Mouse (Mus musculus) lung, embryonic 16.5 days (tissue): ENCODE results near the gene Ilf2. TPM values are rescaled to one million over a fixed set of nuclear protein-coding genes. Genes with fewer than 3 reads are reported as not detected.

Source experiments
- ATAC-seq: fragments of 200-750 bp; cut with Nextera tagmentation; 2 replicates; pipeline ENCODE4 v1.8.0; 2017; ENCODE audit warnings: low read depth, mild to moderate bottlenecking, moderate library complexity
- H3K27ac ChIP-seq: fragments of 300-500 bp; sonication (generic); 2 replicates; pipeline ENCODE4 v1.5.1; 2014; ENCODE audit warnings: mild to moderate bottlenecking, control low read depth, low read length
- H3K27me3 ChIP-seq: fragments of 300-500 bp; sonication (generic); 2 replicates; pipeline ENCODE4 v1.6.1; 2014; ENCODE audit warnings: low read depth, low read length, mixed read lengths; ENCODE audit not compliant: control insufficient read depth, insufficient read depth
- H3K36me3 ChIP-seq: fragments of 300-500 bp; sonication (generic); 2 replicates; pipeline ENCODE4 v1.6.1; 2014; ENCODE audit warnings: low read length; ENCODE audit not compliant: control insufficient read depth, insufficient read depth
- H3K4me1 ChIP-seq: fragments of 300-500 bp; sonication (generic); replicated peaks from 2 replicates; pipeline ENCODE4 v1.6.1; 2014; ENCODE audit warnings: low read length, mixed read lengths; ENCODE audit not compliant: control insufficient read depth, insufficient read depth
- H3K4me2 ChIP-seq: fragments of 300-500 bp; sonication (generic); 2 replicates; pipeline ENCODE4 v1.6.1; 2014; ENCODE audit warnings: low read depth, low read length, control low read depth
- H3K4me3 ChIP-seq: fragments of 300-500 bp; sonication (generic); 2 replicates; pipeline ENCODE4 v1.5.1; 2014; ENCODE audit warnings: mild to moderate bottlenecking, low read length, control low read depth
- H3K9ac ChIP-seq: fragments of 300-500 bp; sonication (generic); 2 replicates; pipeline ENCODE4 v1.6.1; 2014; ENCODE audit warnings: low read length, control low read depth
- H3K9me3 ChIP-seq: fragments of 300-500 bp; sonication (generic); 2 replicates; pipeline ENCODE4 v1.6.1; 2016; ENCODE audit warnings: low read length; ENCODE audit not compliant: control insufficient read depth
- WGBS: fragments of 180-500 bp; shearing (Covaris S2); extraction: QIAGEN DNeasy Blood & Tissue Kit; methylation state at CpG from one replicate; pipeline ENCODE4 v1.1.7; 2014; 5-methylcytosine and 5-hydroxymethylcytosine counted together
- polyA plus RNA-seq: library from polyadenylated mRNA; unstranded; fragments of >200 nt; fragmentation: Nextera tagmentation; extraction: Ambion mirVana; gene quantifications from 2 replicates; pipeline ENCODE4 v1.2.1, GENCODE M21; 2015

The Ilf2 gene
- polyA plus RNA-seq, 1 experiment from 2014 or later = 189 TPM

GRCm38 (mm10) chr3:90495850-90496525, 20.1 kb downstream of the Ilf2 start:
- ATAC-seq = no peak
- H3K4me2 ChIP-seq = no peak overlapping the region
- no peak overlapping the region for H3K27ac ChIP-seq
- H3K4me3 ChIP-seq = no peak overlapping the region
- H3K9ac ChIP-seq = no peak overlapping the region
- H3K4me1 ChIP-seq = no peaks in the 10 kb centered on the region; the same call in 1 of the 2 replicates
- no peaks in the 10 kb centered on the region for H3K9me3 ChIP-seq
- WGBS = 81% methylated on average over 7 of the region's 7 CpGs
- peaks cover 36% of the 10 kb centered on the region for H3K36me3 ChIP-seq
- H3K27me3 ChIP-seq = no peaks in the 10 kb centered on the region

DNA sequence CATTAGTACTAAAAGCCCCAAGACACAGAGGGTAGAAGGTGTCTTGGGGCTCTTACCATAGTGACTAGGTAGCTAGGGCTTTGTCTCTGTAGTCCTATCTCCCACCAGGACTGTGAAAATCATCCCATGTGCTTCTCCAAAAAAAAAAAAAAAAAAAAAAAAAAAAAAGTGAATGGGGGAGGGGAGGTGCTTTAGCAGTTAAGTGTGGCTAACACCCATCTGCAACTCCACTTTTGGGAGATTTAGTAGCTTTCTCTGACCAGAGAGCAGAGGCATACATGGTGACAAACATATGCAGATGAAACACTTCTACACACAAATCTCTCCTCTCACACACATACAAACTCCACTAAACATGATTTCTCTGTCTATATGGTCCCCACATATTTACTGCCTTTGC, 21.7 kb downstream of the Ilf2 start:
- Histone ChIP-seq H3K4me1 (no peaks in the 10 kb centered on the region; the same call in 1 of the 2 replicates), H3K27ac (no peak overlapping the region), H3K36me3 (peaks cover 50% of the 10 kb centered on the region), H3K9ac (no peak overlapping the region), H3K4me3 (no peak overlapping the region), H3K9me3 (no peaks in the 10 kb centered on the region), H3K4me2 (no peak overlapping the region), H3K27me3 (no peaks in the 10 kb centered on the region)
- no peak for ATAC-seq

GRCm38 (mm10) chr3:90503444-90503843, 27.5 kb downstream of the Ilf2 start:
- 55% methylated on average over 4 of the region's 4 CpGs for WGBS

GRCm38 (mm10) chr3:90505216-90505615, 29.3 kb downstream of the Ilf2 start:
- H3K36me3 ChIP-seq = peaks cover 42% of the 10 kb centered on the region
- 84% methylated on average over 5 of the region's 5 CpGs for WGBS

More at GRCm38 (mm10) chr3:90503444-90503843, 27.5 kb downstream of the Ilf2 start:
- H3K4me1 ChIP-seq = peaks cover 22% of the 10 kb centered on the region
- ATAC-seq = no peak
- no peak overlapping the region for H3K27ac ChIP-seq
- H3K4me2 ChIP-seq = no peak overlapping the region
- peaks cover 52% of the 10 kb centered on the region for H3K36me3 ChIP-seq
- H3K4me3 ChIP-seq = no peak overlapping the region
- H3K9me3 ChIP-seq = no peaks in the 10 kb centered on the region
- H3K27me3 ChIP-seq = no peaks in the 10 kb centered on the region
- no peak overlapping the region for H3K9ac ChIP-seq

GRCm38 (mm10) chr3:90506362-90506761, 30.4 kb downstream of the Ilf2 start:
- Histone ChIP-seq H3K4me1 (peaks cover 25% of the 10 kb centered on the region), H3K9ac (no peak overlapping the region), H3K27me3 (no peaks in the 10 kb centered on the region), H3K4me3 (no peak overlapping the region), H3K4me2 (no peak overlapping the region), H3K27ac (no peak overlapping the region), H3K9me3 (no peaks in the 10 kb centered on the region), H3K36me3 (peaks cover 38% of the 10 kb centered on the region)
- no peak for ATAC-seq
- 56% methylated on average over 3 of the region's 3 CpGs for WGBS

More at GRCm38 (mm10) chr3:90505216-90505615, 29.3 kb downstream of the Ilf2 start:
- Histone ChIP-seq H3K4me2 (no peak overlapping the region), H3K4me1 (peaks cover 25% of the 10 kb centered on the region), H3K9ac (no peak overlapping the region), H3K27me3 (no peaks in the 10 kb centered on the region), H3K27ac (no peak overlapping the region), H3K4me3 (no peak overlapping the region), H3K9me3 (no peaks in the 10 kb centered on the region)
- ATAC-seq = no peak

GRCm38 (mm10) chr3:90508287-90508949, 32.5 kb downstream of the Ilf2 start:
- Histone ChIP-seq H3K36me3 (peaks cover 22% of the 10 kb centered on the region), H3K4me2 (peak overlapping the region; percentile 86), H3K9me3 (no peaks in the 10 kb centered on the region), H3K9ac (peak overlapping the region; percentile 99), H3K27ac (peak overlapping the region; percentile 93), H3K4me1 (peaks cover 20% of the 10 kb centered on the region), H3K27me3 (no peaks in the 10 kb centered on the region), H3K4me3 (peak overlapping the region; percentile 98)
- WGBS = 2% methylated on average over 20 of the region's 20 CpGs
- no peak for ATAC-seq

DNA sequence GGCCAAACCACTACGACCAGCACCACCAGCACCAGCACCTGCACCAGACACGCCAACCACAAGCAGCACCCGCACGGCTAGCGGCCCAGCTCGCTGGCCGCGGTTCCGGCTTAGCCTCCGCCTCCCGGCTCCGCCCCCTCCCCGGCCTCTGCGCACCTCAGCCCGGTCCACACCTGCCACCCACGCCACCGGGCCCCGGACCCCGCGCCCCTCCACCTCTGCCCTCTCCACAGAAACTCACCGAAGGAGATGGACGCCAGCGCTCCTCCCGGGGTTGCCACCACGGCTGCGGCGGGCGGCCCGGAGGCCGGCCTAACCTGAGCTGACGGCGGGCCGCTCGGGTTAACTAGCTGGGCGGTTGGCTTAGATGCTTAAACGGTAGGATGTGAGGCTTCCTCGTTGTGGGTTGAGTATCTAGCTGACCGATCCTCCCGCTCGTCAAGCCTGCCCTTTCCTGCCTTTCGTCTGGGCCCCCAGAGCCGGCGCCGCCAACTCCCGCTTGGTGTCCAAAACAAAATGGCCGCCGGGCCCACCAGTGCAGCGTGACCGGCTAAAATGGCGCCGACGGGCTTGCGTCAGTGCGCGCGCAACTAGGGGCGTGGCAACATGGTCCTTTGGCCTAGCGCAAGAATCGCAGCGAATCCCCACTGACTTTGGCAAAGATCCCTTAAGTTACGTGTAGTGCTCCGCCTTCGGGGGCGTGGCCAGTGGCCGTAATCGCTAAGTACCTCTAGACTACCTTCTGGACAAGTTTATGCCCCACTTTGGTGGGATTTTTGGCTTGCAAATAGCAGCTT, 33.2 kb downstream of the Ilf2 start, which contains the start of gene Chtop:
Gene Chtop, minus strand, starts transcription at position 549 of the 797 bp plus-strand sequence.
- peak within 1 kb of the TSS; percentile 93 for H3K27ac ChIP-seq
- peaks cover 24% of the 10 kb centered on the region for H3K4me1 ChIP-seq
- ATAC-seq = peak; percentile 94
- under 1% methylated on average over 60 of the region's 66 CpGs for WGBS
- no peaks in the 10 kb centered on the region for H3K27me3 ChIP-seq
- peak within 1 kb of the TSS; percentile 86 for H3K4me2 ChIP-seq
- peaks cover 18% of the 10 kb centered on the region for H3K36me3 ChIP-seq
- peak within 1 kb of the TSS; percentile 98 for H3K4me3 ChIP-seq
- H3K9ac ChIP-seq = peak within 1 kb of the TSS; percentile 99
- no peaks in the 10 kb centered on the region for H3K9me3 ChIP-seq

- Histone ChIP-seq H3K9ac (peak overlapping the region; percentile 50), H3K27me3 (no peaks in the 10 kb centered on the region), H3K4me3 (peak overlapping the region; percentile 98), H3K4me1 (peaks cover 25% of the 10 kb centered on the region), H3K9me3 (no peaks in the 10 kb centered on the region), H3K27ac (peak overlapping the region; percentile 70; the same call in 1 of the 2 replicates), H3K36me3 (peaks cover 16% of the 10 kb centered on the region), H3K4me2 (peak overlapping the region; percentile 65)
- ATAC-seq = no peak
- 20% methylated on average over 2 of the region's 2 CpGs for WGBS
Measured at GRCm38 (mm10) chr3:90509747-90510123, 33.8 kb downstream of the Ilf2 start.

DNA sequence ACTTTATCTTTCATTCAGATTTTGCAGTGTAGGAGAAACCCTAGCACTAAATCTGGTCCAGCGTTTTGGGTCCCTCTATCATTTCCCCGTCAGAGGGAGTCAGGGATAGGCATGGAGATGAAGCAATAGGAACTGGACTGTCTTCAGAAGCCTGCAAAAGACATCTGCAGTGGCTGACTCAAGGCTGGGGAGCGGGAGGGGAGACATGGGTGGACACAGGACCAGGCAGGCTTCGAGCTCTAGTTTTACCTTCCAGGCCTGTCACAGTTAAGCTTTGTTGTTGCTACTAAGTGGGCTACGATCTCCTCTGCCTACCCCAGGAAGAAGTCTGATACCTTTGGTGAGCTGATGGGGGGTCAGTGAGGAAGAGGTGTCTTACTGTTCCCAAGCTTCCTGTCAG, 36.4 kb downstream of the Ilf2 start:
- H3K36me3 ChIP-seq = no peaks in the 10 kb centered on the region; the same call in 1 of the 2 replicates
- no peak overlapping the region for H3K4me3 ChIP-seq
- no peak overlapping the region for H3K9ac ChIP-seq
- no peaks in the 10 kb centered on the region for H3K27me3 ChIP-seq
- 82% methylated on average over 5 of the region's 5 CpGs for WGBS
- no peak overlapping the region for H3K4me2 ChIP-seq
- ATAC-seq = no peak
- peaks cover 25% of the 10 kb centered on the region for H3K4me1 ChIP-seq
- no peaks in the 10 kb centered on the region for H3K9me3 ChIP-seq
- no peak overlapping the region for H3K27ac ChIP-seq
